Mouse (Mus musculus) bone marrow macrophage, adult 2 months (primary cell): ENCODE data around the gene Frmd4a.
"Not testable (repeated sequence)": the region's sequence is repeated elsewhere in the genome, so short reads cannot be mapped to it uniquely, and the experiment has no call there.

Source experiments
- CTCF ChIP-seq: IDR thresholded peaks from 2 replicates; pipeline ENCODE4 v1.5.1; 2012; ENCODE audit warnings: low read depth, mild to moderate bottlenecking, low read length, moderate library complexity
- POLR2A ChIP-seq: IDR thresholded peaks from 2 replicates; pipeline ENCODE4 v1.6.1; 2012; ENCODE audit warnings: mild to moderate bottlenecking, low read depth, low read length, borderline replicate concordance

DNA sequence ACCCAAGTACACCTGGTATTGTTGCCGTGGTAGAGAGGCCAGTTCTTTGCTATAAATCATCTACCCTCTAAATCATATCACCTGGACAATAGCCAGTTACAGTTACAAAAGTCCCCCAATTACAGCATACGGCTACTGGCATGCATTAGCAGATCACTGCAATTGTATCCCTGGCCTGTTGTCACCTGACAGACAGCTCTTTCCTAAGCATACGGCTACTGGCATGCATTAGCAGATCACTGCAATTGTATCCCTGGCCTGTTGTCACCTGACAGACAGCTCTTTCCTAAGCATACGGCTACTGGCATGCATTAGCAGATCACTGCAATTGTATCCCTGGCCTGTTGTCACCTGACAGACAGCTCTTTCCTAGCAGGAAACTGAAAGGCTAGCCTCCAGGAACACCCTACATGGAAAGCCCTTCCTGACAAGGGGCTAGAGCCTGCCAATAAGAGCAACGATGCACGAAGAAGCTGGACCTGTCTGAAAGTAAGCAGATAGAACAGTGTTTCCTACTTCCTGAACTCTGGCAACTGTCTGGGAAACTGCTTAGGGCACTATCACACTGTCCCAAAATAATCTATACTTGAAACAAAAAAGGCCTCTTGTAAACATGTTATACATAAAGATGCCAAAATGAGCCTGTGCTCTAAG, 596.9 kb downstream of the Frmd4a start:
- TF ChIP-seq CTCF, POLR2A: not testable (repeated sequence)
